Mouse (Mus musculus) E14TG2a.4 (cell line): ENCODE results near the gene Rbms3.

ENCODE experiments used
- CTCF ChIP-seq: conservative IDR thresholded peaks from 2 replicates; pipeline ENCODE4 v1.5.1; 2014; ENCODE audit warnings: low read length
- NANOG ChIP-seq: IDR thresholded peaks from 2 replicates; pipeline ENCODE4 v1.6.1; 2014; ENCODE audit warnings: borderline replicate concordance, low read length, mixed read lengths

- TF ChIP-seq CTCF (no peak), NANOG (no peak)
Observed at GRCm38 (mm10) chr9:116829929-116830328, 799.8 kb downstream of the Rbms3 start.
